Mouse (Mus musculus): Measurements from ENCODE around the gene Ptgir. TPM values are rescaled to one million over a fixed set of nuclear protein-coding genes. Genes with fewer than 3 reads are reported as not detected.

Ptgir gene
- polyA plus RNA-seq, 1 experiment from 2014 or later, result 1.1 TPM

DNA sequence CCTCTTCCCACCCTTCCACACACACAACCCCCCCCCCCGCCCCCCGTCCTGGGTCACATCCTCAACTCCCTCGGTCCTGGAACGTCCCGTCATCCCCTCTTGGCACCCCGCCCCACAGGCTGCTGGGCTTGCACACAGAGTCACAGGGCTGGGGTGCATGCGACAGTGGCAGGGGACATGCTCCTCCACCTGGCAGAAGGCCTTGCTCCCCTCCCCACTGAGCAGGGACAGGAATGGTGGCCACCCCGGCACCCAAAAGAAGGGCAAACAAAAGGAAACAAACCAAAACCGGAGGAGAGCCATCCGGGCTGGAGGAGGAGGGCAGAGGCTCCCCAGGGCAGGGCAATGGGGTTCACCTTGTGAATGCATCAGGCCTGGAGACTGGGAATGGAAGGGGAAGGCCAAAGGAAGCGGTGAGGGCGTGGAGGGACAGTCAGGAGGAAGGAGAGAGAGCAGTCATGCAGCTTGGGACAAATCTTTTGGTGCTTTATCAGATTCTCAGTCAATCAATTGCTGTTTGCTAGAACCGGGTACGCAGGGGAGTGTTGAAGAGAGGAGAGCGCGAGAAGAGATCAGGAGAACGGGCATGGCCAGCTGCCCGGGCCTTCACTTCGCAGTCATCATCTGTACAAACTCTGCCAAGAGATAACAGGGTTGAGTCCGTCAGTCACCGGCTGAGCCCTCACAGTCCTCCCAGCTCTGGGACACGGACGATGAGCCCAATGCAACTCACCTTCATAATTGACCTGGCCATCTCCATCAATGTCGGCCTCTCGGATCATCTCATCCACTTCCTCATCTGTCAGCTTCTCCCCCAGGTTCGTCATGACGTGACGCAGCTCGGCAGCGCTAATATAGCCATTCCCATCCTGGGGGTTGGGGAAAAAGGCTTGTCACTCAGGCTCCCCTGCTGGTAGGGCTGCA lies 10.3 kb downstream of the Ptgir start:
- Histone ChIP-seq H3K4me1 (replicated peaks) (peaks cover 39% of the 10 kb centered on the region), H3K27me3 (no peaks in the 10 kb centered on the region)
- ATAC-seq (ENCODE audit: insufficient number of reproducible peaks, insufficient read depth, low FRiP score, low TSS enrichment, low read depth), result no peak

DNA sequence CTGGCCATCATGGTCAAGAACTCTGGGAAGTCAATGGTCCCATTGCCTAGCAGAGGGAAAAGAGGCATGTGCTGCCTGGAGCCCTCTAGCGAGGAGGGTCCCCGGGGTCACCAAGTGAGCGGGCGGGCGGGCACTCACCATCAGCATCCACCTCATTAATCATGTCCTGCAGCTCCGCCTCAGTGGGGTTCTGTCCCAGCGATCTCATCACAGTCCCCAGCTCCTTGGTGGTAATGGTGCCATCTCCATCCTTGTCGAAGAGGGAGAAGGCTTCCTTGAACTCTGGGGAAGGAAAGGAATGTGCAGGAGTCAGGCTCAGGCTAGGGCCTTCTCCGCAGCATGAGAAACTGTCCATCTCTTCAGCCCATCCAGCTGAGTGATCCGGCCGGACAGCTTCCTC lies 11.2 kb downstream of the Ptgir start:
- H3K36me3 ChIP-seq, result peaks cover 69% of the 10 kb centered on the region
- H3K4me2 ChIP-seq, result no peak overlapping the region
- no peaks in the 10 kb centered on the region for H3K9me3 ChIP-seq
- WGBS, result 68% methylated on average over 11 of the region's 11 CpGs
- no peak overlapping the region for H3K4me3 ChIP-seq (replicated peaks)
- no peak for ATAC-seq (ENCODE audit: insufficient number of reproducible peaks, insufficient read depth, low FRiP score, low TSS enrichment, low read depth)
- no peak overlapping the region for H3K9ac ChIP-seq (replicated peaks)
- no peaks in the 10 kb centered on the region for H3K27me3 ChIP-seq
- H3K27ac ChIP-seq, result no peak overlapping the region
- H3K4me1 ChIP-seq (replicated peaks), result peaks cover 43% of the 10 kb centered on the region

More for the DNA sequence above, 10.3 kb downstream of the Ptgir start:
- Histone ChIP-seq H3K4me2 (no peak overlapping the region), H3K4me3 (replicated peaks) (no peak overlapping the region), H3K9ac (replicated peaks) (no peak overlapping the region), H3K36me3 (peaks cover 67% of the 10 kb centered on the region), H3K9me3 (no peaks in the 10 kb centered on the region), H3K27ac (peak overlapping the region; percentile 0; the same call in 1 of the 2 replicates)
- 89% methylated on average over 30 of the region's 30 CpGs for WGBS

DNA sequence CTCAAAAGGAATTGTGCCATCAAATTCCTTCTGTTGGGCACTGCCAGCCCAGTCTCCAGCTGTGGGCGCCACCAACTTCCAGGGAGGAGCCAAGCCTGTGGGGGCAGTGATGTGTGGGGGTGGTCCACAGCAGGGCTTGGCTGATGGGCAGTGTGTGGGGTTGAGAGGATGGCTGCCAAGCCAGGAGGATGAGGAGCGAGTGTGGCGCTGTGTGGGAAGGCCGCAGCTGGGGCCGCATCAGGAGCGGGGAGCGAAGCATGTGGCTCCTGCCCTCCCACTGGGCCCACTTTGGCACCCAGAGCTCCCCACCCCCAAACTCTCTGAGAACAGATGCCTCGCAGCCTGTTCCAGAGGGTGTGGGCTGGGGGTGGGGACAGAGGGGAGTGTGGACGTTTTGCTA lies 11.7 kb downstream of the Ptgir start:
- WGBS, result 81% methylated on average over 9 of the region's 9 CpGs
- no peaks in the 10 kb centered on the region for H3K9me3 ChIP-seq
- H3K4me2 ChIP-seq, result no peak overlapping the region
- no peaks in the 10 kb centered on the region for H3K27me3 ChIP-seq
- no peak overlapping the region for H3K27ac ChIP-seq
- H3K4me3 ChIP-seq (replicated peaks), result no peak overlapping the region
- H3K4me1 ChIP-seq (replicated peaks), result peaks cover 43% of the 10 kb centered on the region
- H3K36me3 ChIP-seq, result peaks cover 69% of the 10 kb centered on the region
- H3K9ac ChIP-seq (replicated peaks), result no peak overlapping the region
- ATAC-seq (ENCODE audit: insufficient number of reproducible peaks, insufficient read depth, low FRiP score, low TSS enrichment, low read depth), result no peak

DNA sequence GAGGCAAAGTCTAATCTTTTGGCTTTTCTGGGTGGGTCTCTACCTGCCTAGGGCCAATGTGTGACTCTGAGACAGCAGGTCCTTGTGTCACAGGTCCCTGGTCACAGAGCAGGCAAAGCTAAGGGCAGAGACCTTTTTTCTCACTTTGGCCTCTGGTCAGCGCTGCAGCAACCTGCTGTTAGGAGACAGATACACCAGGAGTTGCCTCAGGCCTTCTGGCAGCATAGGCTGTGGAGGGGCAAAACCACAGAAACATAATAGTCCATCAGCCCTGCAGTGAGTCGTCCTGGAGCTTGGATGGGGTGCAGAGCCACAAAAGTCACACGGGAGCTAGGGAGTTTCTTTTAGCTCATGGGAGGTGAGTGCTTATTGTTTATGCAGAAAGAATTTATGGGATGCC lies 12.4 kb downstream of the Ptgir start:
- ATAC-seq (ENCODE audit: insufficient number of reproducible peaks, insufficient read depth, low FRiP score, low TSS enrichment, low read depth), result no peak
- H3K36me3 ChIP-seq, result peaks cover 66% of the 10 kb centered on the region
- H3K27ac ChIP-seq, result no peak overlapping the region
- H3K27me3 ChIP-seq, result no peaks in the 10 kb centered on the region
- peaks cover 41% of the 10 kb centered on the region for H3K4me1 ChIP-seq (replicated peaks)
- H3K9me3 ChIP-seq, result no peaks in the 10 kb centered on the region
- H3K4me3 ChIP-seq (replicated peaks), result no peak overlapping the region
- 76% methylated on average over 3 of the region's 3 CpGs for WGBS
- no peak overlapping the region for H3K4me2 ChIP-seq
- H3K9ac ChIP-seq (replicated peaks), result 0 out of 2 replicates have a peak overlapping the region, but pooled peaks have one; percentile 0

DNA sequence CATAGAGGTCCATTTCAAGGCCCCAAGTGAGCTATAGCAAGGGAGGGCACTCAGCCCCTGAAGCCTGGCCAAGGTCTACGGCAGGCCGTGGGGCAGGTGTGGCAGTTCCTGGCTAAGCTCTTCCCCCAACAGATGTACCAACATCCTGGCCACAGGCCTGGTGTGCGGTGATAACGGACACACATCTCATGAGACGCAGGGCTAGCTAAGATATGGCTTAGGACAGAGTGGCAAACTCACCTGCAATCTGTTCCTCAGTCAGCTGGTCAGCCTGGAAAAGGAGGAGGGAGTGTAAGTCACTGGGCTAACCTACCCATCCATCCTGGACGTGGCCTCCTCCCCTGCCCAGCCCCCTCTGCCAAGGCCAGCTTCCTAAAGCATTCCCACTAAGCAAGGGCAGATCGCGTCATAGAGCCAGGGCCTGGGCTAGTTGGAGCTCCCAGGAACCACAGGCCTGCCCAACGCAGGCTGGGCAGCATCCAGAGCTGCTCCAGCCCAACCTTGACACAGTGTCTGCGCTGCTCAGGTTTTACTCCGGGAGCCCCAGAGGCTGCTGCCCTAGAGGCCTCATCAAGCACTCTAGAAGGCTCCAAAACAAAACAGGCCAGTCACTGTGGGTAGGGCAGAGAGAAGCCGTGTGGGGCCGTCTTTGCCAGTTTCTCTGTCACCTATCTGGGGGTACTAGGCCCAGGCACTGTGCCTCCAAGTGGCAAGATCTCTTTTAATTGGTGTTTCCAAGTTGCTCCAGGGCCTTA lies 13.3 kb downstream of the Ptgir start:
- H3K4me3 ChIP-seq (replicated peaks), result no peak overlapping the region
- H3K4me1 ChIP-seq (replicated peaks), result peaks cover 41% of the 10 kb centered on the region
- no peaks in the 10 kb centered on the region for H3K9me3 ChIP-seq
- 0 out of 2 replicates have a peak overlapping the region, but pooled peaks have one; percentile 50 for H3K27ac ChIP-seq
- peak overlapping the region; percentile 24 for H3K4me2 ChIP-seq
- H3K9ac ChIP-seq (replicated peaks), result peak overlapping the region; percentile 44; the same call in 1 of the 2 replicates
- 84% methylated on average over 13 of the region's 13 CpGs for WGBS
- ATAC-seq (ENCODE audit: insufficient number of reproducible peaks, insufficient read depth, low FRiP score, low TSS enrichment, low read depth), result no peak
- H3K36me3 ChIP-seq, result peaks cover 62% of the 10 kb centered on the region
- H3K27me3 ChIP-seq, result no peaks in the 10 kb centered on the region

DNA sequence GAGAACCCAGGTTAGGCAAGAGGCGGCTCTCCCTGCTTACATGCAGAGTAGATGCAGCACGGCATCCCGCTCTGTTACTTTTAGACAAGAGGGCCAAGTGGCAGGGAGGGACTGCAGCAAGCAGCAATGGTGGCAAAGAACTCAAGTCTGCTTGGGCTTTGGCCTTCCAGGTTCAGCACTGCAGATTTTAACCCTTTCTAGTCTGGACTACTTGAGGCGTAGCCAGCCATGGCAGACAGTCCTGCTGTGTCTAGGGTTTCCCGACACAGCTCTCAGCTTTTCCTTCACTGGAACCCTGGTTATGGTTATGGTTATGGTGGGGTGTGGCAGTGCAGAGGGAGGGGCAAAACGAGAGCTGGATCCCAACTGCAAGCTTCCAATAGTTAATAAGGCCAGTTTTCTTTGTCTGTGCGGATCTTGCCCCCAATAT lies 13.9 kb downstream of the Ptgir start:
- H3K27me3 ChIP-seq, result no peaks in the 10 kb centered on the region
- H3K4me3 ChIP-seq (replicated peaks), result no peak overlapping the region
- peak overlapping the region; percentile 24 for H3K4me2 ChIP-seq
- peaks cover 56% of the 10 kb centered on the region for H3K36me3 ChIP-seq
- no peak for ATAC-seq (ENCODE audit: insufficient number of reproducible peaks, insufficient read depth, low FRiP score, low TSS enrichment, low read depth)
- WGBS, result 81% methylated on average over 7 of the region's 7 CpGs
- no peaks in the 10 kb centered on the region for H3K9me3 ChIP-seq
- H3K27ac ChIP-seq, result 0 out of 2 replicates have a peak overlapping the region, but pooled peaks have one; percentile 50
- peak overlapping the region; percentile 44; the same call in 1 of the 2 replicates for H3K9ac ChIP-seq (replicated peaks)
- H3K4me1 ChIP-seq (replicated peaks), result peaks cover 41% of the 10 kb centered on the region

DNA sequence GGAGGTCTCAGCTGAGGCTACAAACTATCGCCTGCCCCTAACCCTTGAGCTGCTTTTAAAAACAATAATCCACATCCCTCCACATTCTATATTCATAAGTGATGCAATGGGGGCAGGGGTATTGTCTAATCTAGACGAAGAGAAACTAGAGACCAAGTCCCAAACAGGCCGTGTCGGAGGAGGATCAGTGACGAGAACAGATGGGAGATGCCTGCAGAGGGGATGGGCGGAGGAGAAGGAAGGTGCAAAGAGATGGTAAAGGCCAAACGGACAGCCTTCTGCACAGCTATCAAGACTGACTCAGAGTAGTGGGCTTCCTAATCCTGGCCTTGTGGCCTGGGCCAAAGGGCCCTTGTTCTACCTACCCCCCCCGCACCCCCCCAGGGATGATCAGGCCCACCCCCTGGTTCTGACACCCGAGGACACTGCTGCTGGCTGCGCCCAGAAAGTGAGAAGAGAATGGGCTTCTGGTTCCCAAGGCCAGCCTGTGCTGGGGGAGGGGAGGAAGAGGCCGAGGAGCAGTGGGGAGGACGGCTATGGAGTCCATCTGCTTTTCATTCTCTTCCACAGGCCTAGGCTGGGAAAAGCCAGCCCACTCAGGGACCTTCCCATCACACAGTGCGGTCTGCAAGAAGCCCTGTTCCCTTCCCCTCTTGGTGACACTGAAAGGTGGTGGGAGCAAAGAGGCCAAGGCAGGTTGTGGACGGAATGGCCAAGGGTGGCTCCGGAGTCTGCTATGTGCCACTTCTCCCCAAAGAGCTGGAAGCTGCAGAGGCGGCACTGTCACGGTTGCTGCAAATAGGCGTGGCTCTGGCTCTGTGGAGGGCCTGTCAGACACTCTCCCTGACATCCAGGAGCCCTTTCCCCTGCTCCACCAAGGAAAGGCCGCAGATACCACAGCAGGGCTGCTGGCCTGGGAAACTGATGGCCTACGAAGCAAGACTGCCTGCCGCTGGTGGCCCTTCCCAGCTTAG lies 14.8 kb downstream of the Ptgir start:
- ATAC-seq (ENCODE audit: insufficient number of reproducible peaks, insufficient read depth, low FRiP score, low TSS enrichment, low read depth), result no peak
- Histone ChIP-seq H3K4me1 (replicated peaks) (peaks cover 41% of the 10 kb centered on the region), H3K27ac (peak overlapping the region; percentile 86), H3K4me2 (peak overlapping the region; percentile 94), H3K27me3 (no peaks in the 10 kb centered on the region), H3K4me3 (replicated peaks) (peak overlapping the region; percentile 85), H3K9ac (replicated peaks) (peak overlapping the region; percentile 94), H3K36me3 (peaks cover 48% of the 10 kb centered on the region), H3K9me3 (no peaks in the 10 kb centered on the region)
- WGBS, result 38% methylated on average over 21 of the region's 21 CpGs

DNA sequence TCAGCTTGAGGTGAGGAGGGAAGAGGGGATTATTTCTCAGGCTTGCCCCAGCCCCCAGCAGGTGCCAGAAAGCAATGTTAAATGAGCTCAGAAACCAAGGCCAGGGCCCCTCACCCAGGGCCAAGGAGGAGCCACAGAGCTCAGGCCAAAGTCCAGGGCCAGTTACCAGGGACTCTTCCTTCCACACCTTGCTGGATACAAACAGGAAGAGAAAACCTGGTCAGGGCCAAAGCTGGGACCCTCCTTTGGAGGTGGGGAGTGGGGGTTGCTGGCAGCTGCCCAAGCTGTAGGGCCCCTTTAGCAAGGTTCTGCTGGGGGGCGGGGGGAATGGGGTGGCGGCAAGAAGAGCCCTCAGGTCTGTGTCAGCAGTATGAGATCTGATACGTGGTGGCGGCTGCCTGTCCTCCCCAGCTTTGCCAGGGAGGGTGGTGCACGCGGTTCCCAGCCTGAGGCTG lies 15.6 kb downstream of the Ptgir start:
- WGBS, result 66% methylated on average over 6 of the region's 6 CpGs
- peaks cover 40% of the 10 kb centered on the region for H3K36me3 ChIP-seq

DNA sequence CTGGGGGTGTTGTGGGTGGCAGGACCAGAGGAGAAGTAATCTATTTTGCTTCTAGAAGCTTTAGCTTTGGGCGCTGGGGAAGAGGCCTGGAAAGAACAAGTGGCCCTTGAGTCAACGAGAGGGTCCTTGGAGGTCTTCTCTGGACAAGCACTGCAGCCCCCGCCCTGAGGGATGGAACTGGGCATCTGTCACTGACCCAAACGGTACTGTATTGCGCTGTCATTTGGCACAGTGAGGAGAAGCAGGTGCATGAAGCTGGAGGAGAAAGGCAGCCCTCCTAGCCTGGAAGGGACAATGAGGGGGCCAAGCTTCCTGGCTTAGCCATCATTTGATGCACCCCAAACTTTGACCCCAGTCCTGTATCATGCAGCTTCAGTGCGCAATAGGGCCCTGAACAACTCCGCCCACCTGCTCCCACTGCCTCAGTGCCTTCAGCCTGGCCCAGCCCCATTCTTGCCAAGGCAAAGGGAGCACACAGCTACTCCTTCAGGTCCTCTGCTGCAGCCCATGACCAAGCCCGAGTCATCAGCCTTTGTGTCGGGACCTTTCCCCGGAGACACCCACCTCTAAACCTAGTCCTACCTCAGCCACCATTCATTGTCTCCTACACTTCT lies 16.2 kb downstream of the Ptgir start:
- Histone ChIP-seq H3K9ac (replicated peaks) (peak overlapping the region; percentile 94), H3K36me3 (peaks cover 34% of the 10 kb centered on the region), H3K4me3 (replicated peaks) (peak overlapping the region; percentile 85), H3K27me3 (no peaks in the 10 kb centered on the region), H3K4me2 (peak overlapping the region; percentile 94), H3K27ac (peak overlapping the region; percentile 97), H3K4me1 (replicated peaks) (peaks cover 41% of the 10 kb centered on the region), H3K9me3 (no peaks in the 10 kb centered on the region)
- 60% methylated on average over 10 of the region's 10 CpGs for WGBS
- ATAC-seq (ENCODE audit: insufficient number of reproducible peaks, insufficient read depth, low FRiP score, low TSS enrichment, low read depth), result no peak

More for the DNA sequence above, 15.6 kb downstream of the Ptgir start:
- ATAC-seq (ENCODE audit: insufficient number of reproducible peaks, insufficient read depth, low FRiP score, low TSS enrichment, low read depth), result no peak
- Histone ChIP-seq H3K9ac (replicated peaks) (peak overlapping the region; percentile 94), H3K9me3 (no peaks in the 10 kb centered on the region), H3K4me2 (peak overlapping the region; percentile 94), H3K27me3 (no peaks in the 10 kb centered on the region), H3K27ac (peak overlapping the region; percentile 86), H3K4me1 (replicated peaks) (peaks cover 41% of the 10 kb centered on the region), H3K4me3 (replicated peaks) (peak overlapping the region; percentile 85)
